Mouse (Mus musculus) small intestine, adult 2 months (tissue): ENCODE results near the gene Dclk1. TPM values are rescaled to one million over a fixed set of nuclear protein-coding genes. Genes with fewer than 3 reads are reported as not detected.

Experiments
- H3K27ac ChIP-seq: fragments of 200-500 bp; 2 replicates; pipeline ENCODE4 v1.5.1; 2012; ENCODE audit warnings: low read depth, low read length, control low read depth, inconsistent platforms; ENCODE audit not compliant: insufficient read depth
- H3K27me3 ChIP-seq: fragments of 200-500 bp; 2 replicates; pipeline ENCODE4 v1.6.1; 2012; ENCODE audit warnings: mild to moderate bottlenecking, moderate library complexity, low read length, inconsistent platforms; ENCODE audit not compliant: control insufficient read depth, insufficient read depth
- H3K36me3 ChIP-seq: fragments of 200-500 bp; 2 replicates; pipeline ENCODE4 v1.6.1; 2012; ENCODE audit warnings: mild to moderate bottlenecking, low read length, control low read depth, inconsistent platforms; ENCODE audit not compliant: control insufficient read depth, insufficient read depth
- H3K4me1 ChIP-seq: fragments of 200-500 bp; 2 replicates; pipeline ENCODE4 v1.6.1; 2012; ENCODE audit warnings: low read length, inconsistent platforms, mixed read lengths; ENCODE audit not compliant: control insufficient read depth, insufficient read depth, insufficient read length
- H3K4me3 ChIP-seq: fragments of 200-500 bp; 2 replicates; pipeline ENCODE4 v1.5.1; 2012; ENCODE audit warnings: low read depth, mild to moderate bottlenecking, control low read depth, inconsistent platforms, low read length, moderate library complexity
- CTCF ChIP-seq: fragments of 200-500 bp; IDR thresholded peaks from 2 replicates; pipeline ENCODE4 v1.5.1; 2012; ENCODE audit warnings: low read depth, mild to moderate bottlenecking, control low read depth, inconsistent platforms, low read length, moderate library complexity, mixed read lengths; ENCODE audit not compliant: insufficient replicate concordance, insufficient read length; ENCODE audit errors: extremely low read depth
- POLR2A ChIP-seq: fragments of 200-500 bp; IDR thresholded peaks from 2 replicates; pipeline ENCODE4 v1.6.1; 2012; ENCODE audit warnings: low read depth, mild to moderate bottlenecking, control low read depth, inconsistent platforms, low read length, moderate library complexity
- WGBS: fragments of 180-500 bp; shearing (Covaris S2); methylation state at CpG from one replicate; pipeline ENCODE4 v1.1.7; 2018; 5-methylcytosine and 5-hydroxymethylcytosine counted together
- polyA plus RNA-seq: library from polyadenylated mRNA; depleted of rRNA; stranded (reverse); fragments of >200 nt; gene quantifications from 2 replicates; pipeline ENCODE4 v1.2.3, GENCODE M21; 2012

Dclk1 gene
- polyA plus RNA-seq, 1 experiment, result 3.2 TPM

- Histone ChIP-seq H3K4me1 (no peaks in the 10 kb centered on the region), H3K36me3 (no peaks in the 10 kb centered on the region), H3K4me3 (no peak overlapping the region), H3K27ac (no peak overlapping the region), H3K27me3 (no peaks in the 10 kb centered on the region)
- TF ChIP-seq POLR2A, result no peak
- no peak for TF ChIP-seq CTCF
- 62% methylated on average over 9 of the region's 9 CpGs for WGBS
These were observed 254.3 kb downstream of the Dclk1 start for GRCm38 (mm10) chr3:55496462-55496941.

- no peak overlapping the region for H3K27ac ChIP-seq
- H3K36me3 ChIP-seq, result no peaks in the 10 kb centered on the region
- H3K27me3 ChIP-seq, result no peaks in the 10 kb centered on the region
- H3K4me1 ChIP-seq, result no peaks in the 10 kb centered on the region
- 70% methylated on average over 7 of the region's 7 CpGs for WGBS
- H3K4me3 ChIP-seq, result no peak overlapping the region
- no peak for TF ChIP-seq POLR2A
- TF ChIP-seq CTCF, result no peak
These were observed 257.1 kb downstream of the Dclk1 start for GRCm38 (mm10) chr3:55499298-55499697.

- no peak overlapping the region for H3K27ac ChIP-seq
These were observed 268.0 kb downstream of the Dclk1 start for GRCm38 (mm10) chr3:55510198-55510597.

GRCm38 (mm10) chr3:55511658-55512057 lies 269.5 kb downstream of the Dclk1 start:
- WGBS, result 69% methylated on average over 6 of the region's 6 CpGs
- no peak for TF ChIP-seq POLR2A
- no peak for TF ChIP-seq CTCF
- H3K4me1 ChIP-seq, result no peaks in the 10 kb centered on the region
- no peak overlapping the region for H3K4me3 ChIP-seq
- H3K27ac ChIP-seq, result no peak overlapping the region
- H3K36me3 ChIP-seq, result no peaks in the 10 kb centered on the region
- H3K27me3 ChIP-seq, result no peaks in the 10 kb centered on the region

More at GRCm38 (mm10) chr3:55510198-55510597, 268.0 kb downstream of the Dclk1 start:
- H3K27me3 ChIP-seq, result no peaks in the 10 kb centered on the region
- no peak for TF ChIP-seq CTCF
- TF ChIP-seq POLR2A, result no peak
- H3K4me1 ChIP-seq, result no peaks in the 10 kb centered on the region
- no peak overlapping the region for H3K4me3 ChIP-seq
- 78% methylated on average over 7 of the region's 7 CpGs for WGBS
- no peaks in the 10 kb centered on the region for H3K36me3 ChIP-seq

- no peaks in the 10 kb centered on the region for H3K4me1 ChIP-seq
- H3K27me3 ChIP-seq, result no peaks in the 10 kb centered on the region
- H3K4me3 ChIP-seq, result no peak overlapping the region
- 54% methylated on average over 5 of the region's 5 CpGs for WGBS
- H3K36me3 ChIP-seq, result no peaks in the 10 kb centered on the region
- H3K27ac ChIP-seq, result no peak overlapping the region
- TF ChIP-seq CTCF (no peak), POLR2A (no peak)
These were observed 273.8 kb downstream of the Dclk1 start for GRCm38 (mm10) chr3:55515966-55516365.

GRCm38 (mm10) chr3:55517454-55518014 lies 275.4 kb downstream of the Dclk1 start:
- 51% methylated on average over 17 of the region's 17 CpGs for WGBS
- no peak overlapping the region for H3K27ac ChIP-seq
- H3K27me3 ChIP-seq, result no peaks in the 10 kb centered on the region
- TF ChIP-seq POLR2A, result no peak
- no peak for TF ChIP-seq CTCF
- H3K36me3 ChIP-seq, result no peaks in the 10 kb centered on the region
- H3K4me1 ChIP-seq, result no peaks in the 10 kb centered on the region
- no peak overlapping the region for H3K4me3 ChIP-seq

- no peaks in the 10 kb centered on the region for H3K4me1 ChIP-seq
- no peak overlapping the region for H3K27ac ChIP-seq
- no peak for TF ChIP-seq POLR2A
- TF ChIP-seq CTCF, result peak; percentile 42; the same call in 1 of the 2 replicates
- H3K27me3 ChIP-seq, result no peaks in the 10 kb centered on the region
- H3K36me3 ChIP-seq, result no peaks in the 10 kb centered on the region
- WGBS, result 34% methylated on average over 12 of the region's 12 CpGs
- H3K4me3 ChIP-seq, result no peak overlapping the region
These were observed 278.3 kb downstream of the Dclk1 start for GRCm38 (mm10) chr3:55520240-55521180.
